Mouse (Mus musculus): ENCODE results near the gene Tor2a. TPM values are rescaled to one million over a fixed set of nuclear protein-coding genes. Genes with fewer than 3 reads are reported as not detected.

Tor2a gene
- total and polyA plus RNA-seq, 3 experiments: 54.7 to 62.2 TPM; not detected in 1

- H3K27me3 ChIP-seq (ENCODE audit: control insufficient read depth in 1 of 2, insufficient read depth in 2 of 2, low read length in 2 of 2): no peaks in the 10 kb centered on the region
- H3K4me1 ChIP-seq (ENCODE audit: control insufficient read depth in 1 of 2, insufficient read depth in 2 of 2, low read length in 2 of 2): no peaks in the 10 kb centered on the region; a peak in 1 of 4 replicates
- TF ChIP-seq CHD1 (IDR thresholded peaks at IDR 0.05; ENCODE audit: low read depth, low read length) (no peak), CTCF (IDR thresholded peaks at IDR 0.05 in 2 of 3, conservative IDR thresholded peaks at IDR 0.05 in 1 of 3; ENCODE audit: control insufficient read depth in 1 of 3, insufficient read depth in 1 of 3, low read depth in 2 of 3, low read length in 3 of 3, poor library complexity in 1 of 3, severe bottlenecking in 1 of 3) (no peak), KAT2A (conservative IDR thresholded peaks at IDR 0.05; ENCODE audit: low read depth, low read length) (no peak), NRF1 (IDR thresholded peaks at IDR 0.05; ENCODE audit: insufficient read depth, low read depth, low read length, poor library complexity, severe bottlenecking) (no peak), POLR2AphosphoS2 (IDR thresholded peaks at IDR 0.05; ENCODE audit: low read length) (no peak), SIN3A (IDR thresholded peaks at IDR 0.05; ENCODE audit: low read length) (no peak), MYC (IDR thresholded peaks at IDR 0.05; ENCODE audit: low read depth, low read length) (no peak), ZC3H11A (IDR thresholded peaks at IDR 0.05; ENCODE audit: low read depth, low read length) (no peak), E2F4 (IDR thresholded peaks at IDR 0.05; ENCODE audit: borderline replicate concordance, low read depth, low read length) (no peak), EP300 (IDR thresholded peaks at IDR 0.05; ENCODE audit: low read depth in 1 of 2, low read length in 2 of 2) (no peak)
- no peak overlapping the region for H3K9ac ChIP-seq (ENCODE audit: control insufficient read depth, low read depth, low read length, poor library complexity, severe bottlenecking)
- DNase-seq (ENCODE audit: low read depth, low spot score): no peak
- peaks cover 0 to 4% of the 10 kb centered on the region in 2 experiments; a peak in 2 of 4 replicates for H3K36me3 ChIP-seq (ENCODE audit: control insufficient read depth in 1 of 2, insufficient read depth in 2 of 2, low read length in 2 of 2)
- no peaks in the 10 kb centered on the region for H3K9me3 ChIP-seq (replicated peaks; ENCODE audit: insufficient read depth, low read length)
- no peak overlapping the region for H3K27ac ChIP-seq (ENCODE audit: control insufficient read depth, low read depth, low read length)
- no peak overlapping the region for H3K4me3 ChIP-seq (ENCODE audit: control insufficient read depth in 1 of 2, insufficient read depth in 1 of 2, low read depth in 2 of 2, low read length in 2 of 2)
- H3K79me2 ChIP-seq (ENCODE audit: control insufficient read depth, insufficient read depth, low read length, poor library complexity): peaks cover 2% of the 10 kb centered on the region; the same call in 1 of the 2 replicates
Observed at GRCm38 (mm10) chr2:32761361-32761760, 4.3 kb downstream of the Tor2a start.

- Histone ChIP-seq H3K4me1 (ENCODE audit: control insufficient read depth in 1 of 2, insufficient read depth in 2 of 2, low read length in 2 of 2) (no peaks in the 10 kb centered on the region; a peak in 1 of 4 replicates), H3K9ac (ENCODE audit: control insufficient read depth, low read depth, low read length, poor library complexity, severe bottlenecking) (no peak overlapping the region), H3K9me3 (replicated peaks; ENCODE audit: insufficient read depth, low read length) (no peaks in the 10 kb centered on the region), H3K36me3 (ENCODE audit: control insufficient read depth in 1 of 2, insufficient read depth in 2 of 2, low read length in 2 of 2) (peaks cover 0 to 2% of the 10 kb centered on the region in 2 experiments; a peak in 2 of 4 replicates), H3K4me3 (ENCODE audit: control insufficient read depth in 1 of 2, insufficient read depth in 1 of 2, low read depth in 2 of 2, low read length in 2 of 2) (no peak overlapping the region), H3K27ac (ENCODE audit: control insufficient read depth, low read depth, low read length) (no peak overlapping the region), H3K27me3 (ENCODE audit: control insufficient read depth in 1 of 2, insufficient read depth in 2 of 2, low read length in 2 of 2) (no peaks in the 10 kb centered on the region), H3K79me2 (ENCODE audit: control insufficient read depth, insufficient read depth, low read length, poor library complexity) (peaks cover 2% of the 10 kb centered on the region; the same call in 1 of the 2 replicates)
- TF ChIP-seq MAFK (IDR thresholded peaks at IDR 0.05; ENCODE audit: borderline replicate concordance, low read depth, low read length) (no peak), TCF12 (IDR thresholded peaks at IDR 0.05; ENCODE audit: low read depth, low read length) (no peak), ELF1 (IDR thresholded peaks at IDR 0.05; ENCODE audit: low read depth, low read length) (no peak), CTCF (IDR thresholded peaks at IDR 0.05 in 2 of 3, conservative IDR thresholded peaks at IDR 0.05 in 1 of 3; ENCODE audit: control insufficient read depth in 1 of 3, insufficient read depth in 1 of 3, low read depth in 2 of 3, low read length in 3 of 3, poor library complexity in 1 of 3, severe bottlenecking in 1 of 3) (no peak), NELFE (IDR thresholded peaks at IDR 0.05; ENCODE audit: low read depth, low read length) (no peak), MYC (IDR thresholded peaks at IDR 0.05; ENCODE audit: low read depth, low read length) (no peak), TAL1 (IDR thresholded peaks at IDR 0.05; ENCODE audit: low read length) (no peak)
- DNase-seq (ENCODE audit: low read depth, low spot score): no peak
Observed at GRCm38 (mm10) chr2:32761859-32762258, 4.8 kb downstream of the Tor2a start.
